Mouse (Mus musculus): Measurements from ENCODE around the gene Srbd1. TPM values are rescaled to one million over a fixed set of nuclear protein-coding genes. Genes with fewer than 3 reads are reported as not detected.

Gene Srbd1
- total RNA-seq, 4 experiments from 2014 or later = 12.3 to 15.3 (median 13.9) TPM

DNA sequence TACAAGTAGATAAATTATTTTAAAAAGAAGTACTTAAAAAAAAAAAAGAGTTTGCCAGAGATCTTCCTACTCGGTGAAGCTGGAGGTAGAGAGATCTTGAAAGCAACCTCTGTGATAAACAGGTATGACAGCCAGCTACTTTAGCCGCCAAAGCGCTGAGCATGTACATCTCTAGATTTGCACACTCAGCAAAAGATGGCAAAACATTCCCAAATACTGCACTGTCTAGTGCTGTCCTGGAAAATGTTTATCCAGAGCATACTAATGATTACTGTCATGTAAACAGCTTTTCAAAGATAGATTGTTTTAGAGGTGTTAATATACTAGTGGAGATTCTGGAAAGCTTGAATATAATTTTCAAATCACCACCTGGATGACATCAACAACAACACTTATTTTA, 109.4 kb downstream of the Srbd1 start:
- no peak for DNase-seq (ENCODE audit: low spot score in 2 of 2)

GRCm38 (mm10) chr17:86035146-86035545, 109.8 kb downstream of the Srbd1 start:
- DNase-seq (ENCODE audit: low spot score in 2 of 2) = no peak

- DNase-seq (ENCODE audit: low spot score in 2 of 2) = no peak
These were observed 110.3 kb downstream of the Srbd1 start for GRCm38 (mm10) chr17:86034641-86035040.

DNA sequence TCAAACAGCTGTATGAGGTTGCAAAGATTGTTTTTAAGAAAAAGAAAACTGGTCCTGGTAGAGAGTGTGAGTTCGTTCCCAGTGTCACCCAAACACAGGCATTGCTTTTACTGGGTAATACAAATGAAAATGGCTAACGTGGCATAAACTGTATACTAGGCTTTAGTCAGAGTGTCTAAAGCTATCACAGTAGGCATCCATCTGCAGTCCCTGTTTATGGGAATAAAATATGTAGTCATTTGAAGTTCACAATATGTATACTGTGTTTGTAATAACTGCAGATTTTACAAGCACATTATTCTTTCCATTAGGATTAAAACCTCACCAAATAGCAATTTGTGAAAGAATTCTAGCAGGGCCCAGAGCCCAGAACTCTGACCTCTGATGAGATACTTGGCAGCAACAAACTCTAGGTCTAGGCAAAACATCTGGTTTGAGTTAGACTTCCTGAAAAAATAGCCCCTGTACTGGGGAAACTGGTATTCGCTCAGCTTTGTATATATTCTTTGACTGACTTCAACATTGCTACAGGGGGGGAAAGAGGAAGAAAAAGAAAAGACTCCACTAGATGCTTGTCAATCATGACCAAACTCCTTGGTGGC, 112.8 kb downstream of the Srbd1 start:
- no peak for DNase-seq (ENCODE audit: low spot score in 2 of 2)

- DNase-seq (ENCODE audit: low spot score in 2 of 2) = no peak
These were observed 115.0 kb downstream of the Srbd1 start for GRCm38 (mm10) chr17:86030016-86030415.

DNA sequence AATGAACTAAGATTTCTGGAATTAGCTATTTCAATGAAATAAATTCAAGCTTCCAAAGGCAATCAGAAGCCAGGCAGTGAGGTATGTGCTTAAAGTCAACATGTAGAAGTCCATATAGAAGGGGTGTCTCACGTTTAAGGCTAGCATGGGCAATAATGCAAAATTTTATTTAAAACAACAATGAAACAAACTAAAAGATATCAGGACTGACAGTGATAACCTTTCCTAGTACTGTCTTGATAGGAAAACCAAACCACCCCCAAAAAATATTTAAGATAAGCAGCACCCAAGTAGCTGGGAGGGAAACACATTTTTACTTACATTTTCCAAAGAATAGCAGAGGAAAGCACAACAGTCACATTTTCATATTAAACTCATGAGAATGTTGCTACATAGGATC, 115.8 kb downstream of the Srbd1 start:
- no peak for DNase-seq (ENCODE audit: low spot score in 2 of 2)

GRCm38 (mm10) chr17:86027577-86028199, 117.3 kb downstream of the Srbd1 start:
- no peak for DNase-seq (ENCODE audit: low spot score in 2 of 2)

DNA sequence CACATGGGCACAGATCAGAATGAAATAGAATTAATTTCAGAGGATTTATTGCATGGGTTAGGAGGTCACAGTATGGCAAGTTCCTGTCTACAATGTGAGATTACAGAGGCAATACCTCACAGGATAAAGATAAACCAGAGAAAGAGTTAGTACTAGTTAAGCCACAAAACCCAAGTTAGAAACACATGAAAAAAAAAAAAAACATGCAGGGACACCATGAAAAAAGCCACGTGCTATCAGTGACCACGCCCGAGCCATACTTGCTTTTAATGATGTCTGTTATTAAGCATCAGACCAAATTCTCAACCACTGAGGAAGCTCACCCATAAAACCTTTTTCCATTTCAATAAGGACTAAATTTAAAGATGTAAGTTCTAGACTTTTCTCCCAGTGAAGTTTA, 120.4 kb downstream of the Srbd1 start:
- DNase-seq (ENCODE audit: low spot score in 2 of 2) = no peak

DNA sequence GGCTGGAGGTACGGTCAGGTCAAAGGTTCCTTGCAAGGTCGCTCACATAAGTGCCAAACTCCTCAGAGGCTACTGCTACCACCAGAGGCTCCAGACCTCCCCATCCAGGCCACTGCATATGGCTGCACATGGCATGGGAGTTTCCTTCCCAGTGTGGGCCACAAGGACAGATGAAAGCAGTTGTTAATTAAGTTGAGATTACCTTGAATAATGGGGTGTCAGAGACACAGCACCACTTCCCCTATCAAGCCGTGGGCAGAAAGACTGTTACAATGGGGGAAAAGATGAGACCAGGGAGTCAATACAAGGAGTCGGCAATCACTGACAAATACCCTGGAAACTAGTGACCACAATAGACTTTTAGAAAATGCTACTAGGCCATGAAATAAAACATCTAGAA, 122.6 kb downstream of the Srbd1 start:
- no peak for DNase-seq (ENCODE audit: low spot score in 2 of 2)

DNA sequence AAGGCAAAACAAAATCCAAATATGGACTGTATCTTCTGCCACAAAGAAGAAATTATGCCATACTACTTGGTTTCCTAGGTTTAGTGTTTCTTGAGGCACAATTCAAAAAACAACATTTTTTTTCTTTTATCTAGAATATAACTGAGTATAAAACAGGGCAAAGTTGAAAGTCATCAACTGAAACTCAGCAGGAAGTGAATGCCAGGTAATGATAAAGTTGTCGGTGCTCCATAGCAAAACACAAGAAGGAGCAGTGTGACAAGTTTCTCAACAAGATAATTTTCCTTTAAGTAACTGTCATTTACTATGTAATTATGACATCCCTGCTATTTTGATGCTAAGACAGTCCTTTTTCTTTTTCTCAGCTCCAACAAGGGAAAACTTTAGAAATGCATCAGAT, 123.2 kb downstream of the Srbd1 start:
- no peak for DNase-seq (ENCODE audit: low spot score in 2 of 2)

DNA sequence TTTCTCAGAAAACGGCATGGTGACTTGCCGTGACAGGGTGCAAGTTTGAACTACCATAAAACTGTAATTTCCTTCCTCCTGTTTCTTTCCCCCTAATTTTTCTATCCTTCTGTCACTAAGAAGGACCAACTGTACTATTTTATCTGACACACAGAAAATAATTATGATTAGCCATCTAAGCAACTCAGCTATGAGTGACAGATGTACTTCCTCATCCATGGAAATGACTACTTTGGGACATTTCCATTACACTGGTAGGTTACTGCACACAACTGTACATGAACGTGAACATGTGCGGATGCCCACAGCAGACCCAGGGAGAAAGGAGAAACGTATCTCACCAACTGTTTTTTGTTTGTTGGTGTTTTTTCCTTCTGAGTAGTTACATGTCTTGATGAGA, 123.7 kb downstream of the Srbd1 start:
- DNase-seq (ENCODE audit: low spot score in 2 of 2) = no peak

- no peak for DNase-seq (ENCODE audit: low spot score in 2 of 2)
These were observed 125.2 kb downstream of the Srbd1 start for GRCm38 (mm10) chr17:86019793-86020192.

DNA sequence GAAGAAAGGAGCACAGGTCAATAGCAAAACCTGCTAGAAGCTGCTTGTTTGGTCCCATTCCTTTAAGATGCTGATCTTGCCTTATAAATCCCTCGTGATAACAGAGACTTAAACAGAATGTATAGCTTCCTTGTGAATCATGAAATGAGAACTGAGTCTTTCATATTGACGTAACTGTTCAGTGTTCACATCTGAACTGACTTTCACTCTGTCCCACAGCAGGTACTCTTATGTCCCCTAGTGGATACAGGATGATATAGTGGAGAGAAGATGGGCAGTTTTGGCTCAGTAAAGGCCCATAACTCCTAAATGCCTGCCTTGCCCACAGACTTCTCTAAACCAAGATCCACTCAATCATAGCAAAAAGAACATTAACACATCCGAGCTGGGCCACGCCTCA, 130.7 kb downstream of the Srbd1 start:
- no peak for DNase-seq (ENCODE audit: low spot score in 2 of 2)

DNA sequence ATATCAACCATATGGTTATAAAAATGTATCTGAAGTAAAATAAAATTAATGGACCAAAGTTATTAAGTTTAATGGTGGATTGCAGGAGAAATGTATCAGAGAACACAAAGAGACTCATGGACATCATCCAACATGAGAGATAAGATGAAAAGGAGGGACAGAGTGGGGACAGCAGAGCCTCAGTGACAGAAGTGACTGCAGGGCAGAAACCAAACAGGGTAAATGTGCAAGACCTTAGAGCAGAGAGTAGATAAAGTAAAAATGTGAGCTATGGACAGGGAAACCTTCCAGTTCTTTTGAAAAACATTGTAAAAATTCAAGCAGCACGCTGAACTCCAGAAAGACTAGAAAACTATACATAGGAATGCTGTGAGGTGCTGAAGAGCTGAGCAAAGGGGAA, 132.4 kb downstream of the Srbd1 start:
- no peak for DNase-seq (ENCODE audit: low spot score in 2 of 2)

- DNase-seq (ENCODE audit: low spot score in 2 of 2) = no peak
These were observed 133.1 kb downstream of the Srbd1 start for GRCm38 (mm10) chr17:86011849-86012248.

DNA sequence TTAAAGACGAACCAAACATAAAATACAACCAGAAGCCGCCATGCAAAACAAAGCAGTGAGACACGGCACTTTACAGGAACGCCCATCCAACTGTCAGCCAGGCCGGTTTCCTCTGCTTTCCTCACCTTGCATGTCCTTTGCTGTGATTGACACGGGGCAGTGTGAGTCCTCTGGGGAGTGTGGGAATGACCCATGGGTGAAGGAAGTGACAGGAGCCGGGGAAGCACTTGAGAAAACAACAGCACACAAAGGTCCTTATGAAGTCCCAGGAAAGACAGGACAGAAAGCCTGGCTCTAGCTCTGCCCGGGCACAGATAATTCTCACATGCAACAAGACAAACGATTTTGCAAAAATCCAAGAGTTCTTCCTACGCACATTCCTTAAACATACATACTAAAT, 136.6 kb downstream of the Srbd1 start:
- no peak for DNase-seq (ENCODE audit: low spot score in 2 of 2)

DNA sequence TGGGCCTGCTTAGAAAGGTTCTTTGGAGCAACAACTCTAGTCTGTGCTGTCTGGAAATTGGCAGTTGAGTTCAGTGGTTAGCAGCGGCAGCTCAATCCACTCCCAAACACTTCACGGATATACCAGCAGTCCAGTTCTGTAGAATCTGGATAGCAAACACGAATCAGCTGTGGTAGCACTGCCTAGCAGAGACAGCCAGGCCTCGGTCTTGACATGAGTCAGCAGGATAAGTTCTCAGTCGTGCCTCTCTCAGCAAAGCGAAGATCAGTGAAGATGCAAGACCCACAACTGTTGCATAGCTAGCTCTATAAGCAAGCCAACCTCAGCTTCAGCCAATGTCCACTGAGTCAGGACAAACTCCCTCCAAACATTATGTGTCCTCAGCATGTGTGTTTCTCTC, 142.9 kb downstream of the Srbd1 start:
- DNase-seq (ENCODE audit: low spot score in 2 of 2) = no peak

- no peak for DNase-seq (ENCODE audit: low spot score in 2 of 2)
These were observed 143.3 kb downstream of the Srbd1 start for GRCm38 (mm10) chr17:86001667-86002066.

- DNase-seq (ENCODE audit: low spot score in 2 of 2) = peak in 1 of 2 experiments; percentile 51
These were observed 149.2 kb downstream of the Srbd1 start for GRCm38 (mm10) chr17:85995727-85996126.

DNA sequence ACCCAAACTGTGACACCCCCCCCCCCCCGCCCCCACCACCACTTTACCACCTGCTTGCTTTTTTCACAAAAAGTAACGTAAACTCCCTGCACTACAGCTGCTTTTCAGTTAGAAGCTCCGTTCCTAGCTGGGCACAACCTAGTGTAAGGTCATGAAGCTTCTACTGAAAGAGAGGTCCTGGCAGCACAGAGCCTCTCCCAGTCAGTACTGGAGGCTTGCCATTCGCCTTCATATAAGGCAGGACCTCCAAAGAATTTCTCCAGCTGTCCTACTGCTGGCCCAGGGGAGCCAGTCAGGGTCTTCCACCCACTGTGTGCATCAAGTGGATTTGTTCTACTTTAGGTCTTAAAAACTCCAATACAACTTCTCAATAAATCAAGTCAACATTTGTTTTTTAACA, 149.9 kb downstream of the Srbd1 start:
- no peak for DNase-seq (ENCODE audit: low spot score in 2 of 2)

- no peak for DNase-seq (ENCODE audit: low spot score in 2 of 2)
These were observed 155.8 kb downstream of the Srbd1 start for GRCm38 (mm10) chr17:85989058-85989769.

DNA sequence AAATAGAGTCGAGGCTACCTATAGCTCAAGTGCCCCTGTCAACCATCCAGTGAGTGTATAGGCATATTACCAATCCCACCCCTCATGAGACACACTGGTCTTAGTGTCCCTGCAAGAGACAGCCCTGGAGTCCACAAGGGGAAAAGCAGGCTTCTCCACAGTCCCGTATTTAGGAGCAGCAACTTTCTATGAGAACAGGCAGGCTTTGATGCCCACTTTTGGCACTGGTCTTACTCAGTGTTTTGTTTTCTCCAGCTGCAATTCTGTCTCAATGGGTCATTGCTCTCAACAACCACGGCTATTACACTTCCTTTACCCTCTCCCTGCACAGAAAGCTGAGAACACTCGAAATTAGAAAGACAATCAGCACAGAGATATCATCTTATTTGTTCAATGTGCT, 157.4 kb downstream of the Srbd1 start:
- no peak for DNase-seq (ENCODE audit: low spot score in 2 of 2)

GRCm38 (mm10) chr17:85986624-85987023, 158.4 kb downstream of the Srbd1 start:
- no peak for DNase-seq (ENCODE audit: low spot score in 2 of 2)

All from left cerebral cortex, adult 8-10 months (tissue).